ENCODE assay signal across 8 mouse cellular contexts in the genomic region with DNA sequence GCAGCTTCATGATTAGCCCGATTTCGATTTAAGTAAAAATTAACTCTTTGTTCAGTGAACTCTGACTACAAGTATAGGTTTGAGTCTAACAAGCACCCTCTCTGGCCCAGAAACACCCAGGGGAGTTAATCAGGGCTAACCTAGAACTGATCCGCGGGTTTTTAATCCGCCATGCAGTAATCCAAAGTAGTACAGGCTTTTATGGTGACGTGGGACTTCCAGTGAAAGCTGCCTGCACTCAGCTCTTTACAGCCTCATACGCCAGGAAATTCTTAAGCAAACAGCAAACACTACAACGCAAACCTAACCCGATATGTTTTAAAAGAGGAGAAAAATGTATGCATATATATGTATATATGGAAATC. TPM values are rescaled to one million over a fixed set of nuclear protein-coding genes. Genes with fewer than 3 reads are reported as not detected.
DNase-seq lines count a peak whose midpoint lies in the region; ATAC-seq and TF ChIP-seq lines count a peak whose summit lies in the region.

No protein-coding gene starts in this region.

- H3K9me3 ChIP-seq in embryonic facial prominence, embryonic 14.5 days (ENCODE audit: control insufficient read depth, low read length): no peaks in the 10 kb centered on the region
- H3K9me3 ChIP-seq in intestine, embryonic 14.5 days (ENCODE audit: control insufficient read depth, low read length): no peaks in the 10 kb centered on the region
- no peaks in the 10 kb centered on the region for H3K9me3 ChIP-seq in neural tube, embryonic 13.5 days

- H3K79me2 ChIP-seq in liver, adult 2 months (ENCODE audit: control insufficient read depth, insufficient read depth, low read length): peaks cover 3% of the 10 kb centered on the region; the same call in 1 of the 2 replicates

- DNase-seq in liver, adult 2 months (ENCODE audit: extremely low read depth, low read depth, low spot score): no peak
- DNase-seq in liver: no peak
- DNase-seq in embryonic facial prominence, embryonic 14.5 days (ENCODE audit: low spot score): no peak
- DNase-seq in intestine, embryonic 14.5 days (ENCODE audit: low spot score): no peak
- no peak for DNase-seq in c-Kit-positive CD71-positive TER-119-positive erythroid progenitor cells, embryonic 14.5 days (ENCODE audit: low spot score)
- no peak for DNase-seq in thymus, postnatal 36 days

- WGBS in liver, adult 2 months: 1% methylated on average over 9 of the region's 9 CpGs
- WGBS in embryonic facial prominence, embryonic 14.5 days: 13% methylated on average over 9 of the region's 9 CpGs
- 10% methylated on average over 9 of the region's 9 CpGs for WGBS in intestine, embryonic 14.5 days
- WGBS in neural tube, embryonic 13.5 days: 18% methylated on average over 9 of the region's 9 CpGs

- no peak for ATAC-seq in embryonic facial prominence, embryonic 14.5 days (ENCODE audit: low read depth)
- no peak for ATAC-seq in intestine, embryonic 14.5 days (replicated peaks; ENCODE audit: low FRiP score, low TSS enrichment, low read depth)
- ATAC-seq in neural tube, embryonic 13.5 days (ENCODE audit: low read depth): no peak
- ATAC-seq in cerebellum, adult (ENCODE audit: insufficient number of reproducible peaks, low FRiP score, low TSS enrichment): no peak

- no peak for TF ChIP-seq CTCF in liver, adult 2 months (IDR thresholded peaks at IDR 0.05; ENCODE audit: low read depth, low read length)

- no peaks in the 10 kb centered on the region for H3K36me3 ChIP-seq in liver, adult 2 months (ENCODE audit: control insufficient read depth, insufficient read depth, low read length)
- no peaks in the 10 kb centered on the region for H3K36me3 ChIP-seq in embryonic facial prominence, embryonic 14.5 days (ENCODE audit: control insufficient read depth, insufficient read depth, low read length)
- H3K36me3 ChIP-seq in intestine, embryonic 14.5 days (ENCODE audit: control insufficient read depth, insufficient read depth, low read length): no peaks in the 10 kb centered on the region
- no peaks in the 10 kb centered on the region for H3K36me3 ChIP-seq in neural tube, embryonic 13.5 days

- TF ChIP-seq POLR2A in liver, adult 2 months (IDR thresholded peaks at IDR 0.05; ENCODE audit: extremely low read depth, insufficient read depth, low read length): no peak

- H3K4me1 ChIP-seq in liver, adult 2 months (ENCODE audit: control insufficient read depth, insufficient read depth, low read length): peaks cover 2% of the 10 kb centered on the region
- peaks cover 13% of the 10 kb centered on the region; the same call in 1 of the 2 replicates for H3K4me1 ChIP-seq in embryonic facial prominence, embryonic 14.5 days (ENCODE audit: control insufficient read depth, insufficient read depth, low read length)
- H3K4me1 ChIP-seq in intestine, embryonic 14.5 days (replicated peaks; ENCODE audit: control insufficient read depth, insufficient read depth, low read length): peaks cover 7% of the 10 kb centered on the region
- H3K4me1 ChIP-seq in neural tube, embryonic 13.5 days (replicated peaks): peaks cover 29% of the 10 kb centered on the region

- H3K4me2 ChIP-seq in embryonic facial prominence, embryonic 14.5 days (ENCODE audit: low read depth, low read length): peak overlapping the region; percentile 76
- peak overlapping the region; percentile 65 for H3K4me2 ChIP-seq in intestine, embryonic 14.5 days (ENCODE audit: low read length)
- H3K4me2 ChIP-seq in neural tube, embryonic 13.5 days: peak overlapping the region; percentile 100

- no peaks in the 10 kb centered on the region for H3K27me3 ChIP-seq in liver, adult 2 months (ENCODE audit: control insufficient read depth, insufficient read depth, low read length)
- H3K27me3 ChIP-seq in embryonic facial prominence, embryonic 14.5 days (replicated peaks; ENCODE audit: control insufficient read depth, insufficient read depth, low read length): no peaks in the 10 kb centered on the region
- no peaks in the 10 kb centered on the region for H3K27me3 ChIP-seq in intestine, embryonic 14.5 days (replicated peaks; ENCODE audit: control insufficient read depth, insufficient read depth, low read length)
- no peaks in the 10 kb centered on the region for H3K27me3 ChIP-seq in neural tube, embryonic 13.5 days

- peak overlapping the region; percentile 53 for H3K9ac ChIP-seq in liver, adult 2 months (ENCODE audit: low read depth, low read length)
- H3K9ac ChIP-seq in embryonic facial prominence, embryonic 14.5 days (ENCODE audit: low read depth, low read length): peak overlapping the region; percentile 54; the same call in 1 of the 2 replicates
- H3K9ac ChIP-seq in intestine, embryonic 14.5 days (ENCODE audit: low read length): peak overlapping the region; percentile 43
- peak overlapping the region; percentile 59 for H3K9ac ChIP-seq in neural tube, embryonic 13.5 days

- H3K27ac ChIP-seq in liver, adult 2 months (replicated peaks; ENCODE audit: insufficient read depth, low read depth, low read length): peak overlapping the region; percentile 78
- H3K27ac ChIP-seq in embryonic facial prominence, embryonic 14.5 days (replicated peaks; ENCODE audit: low read depth, low read length): peak overlapping the region; percentile 72
- peak overlapping the region; percentile 55 for H3K27ac ChIP-seq in intestine, embryonic 14.5 days (ENCODE audit: low read depth)
- H3K27ac ChIP-seq in neural tube, embryonic 13.5 days (replicated peaks): peak overlapping the region; percentile 28; the same call in 1 of the 2 replicates

- peak overlapping the region; percentile 36 for H3K4me3 ChIP-seq in liver, adult 2 months (ENCODE audit: insufficient read depth, low read depth, low read length)
- H3K4me3 ChIP-seq in embryonic facial prominence, embryonic 14.5 days (ENCODE audit: low read depth, low read length): peak overlapping the region; percentile 96
- H3K4me3 ChIP-seq in intestine, embryonic 14.5 days (ENCODE audit: low read depth, low read length): peak overlapping the region; percentile 99
- H3K4me3 ChIP-seq in neural tube, embryonic 13.5 days: peak overlapping the region; percentile 98

RNA-seq across cellular contexts. Expression of a gene that starts 0.9 kb away (rescaled TPM):
- total RNA-seq in liver, adult 2 months (2014; rRNA removed): 1.7 TPM in 2 replicates
- 1.9 TPM in 2 replicates for polyA plus RNA-seq in liver, adult 2 months (2012; rRNA removed)
- polyA plus RNA-seq in embryonic facial prominence, embryonic 14.5 days (2014; fragmentation: Nextera tagmentation; extraction: Ambion mirVana): 9.7 and 10.6 TPM in 2 replicates
- polyA plus RNA-seq in intestine, embryonic 14.5 days (2014; fragmentation: Nextera tagmentation; extraction: Ambion mirVana): 10.7 and 12.4 TPM in 2 replicates
- polyA plus RNA-seq in neural tube, embryonic 13.5 days (2015; fragmentation: Nextera tagmentation; extraction: Ambion mirVana): 4.9 and 5.1 TPM in 2 replicates

Comparison
In these comparisons a context has a peak if more than half of its experiments do, and no peak if none do; other contexts are left out.
1. H3K27ac ChIP-seq: peak in every context shown above with its lines; median percentile 78 in liver, adult 2 months; 72 in embryonic facial prominence, embryonic 14.5 days; 55 in intestine, embryonic 14.5 days; 28 in neural tube, embryonic 13.5 days.
2. H3K4me3 ChIP-seq: peak in every context shown above with its lines; median percentile 99 in intestine, embryonic 14.5 days; 98 in neural tube, embryonic 13.5 days; 96 in embryonic facial prominence, embryonic 14.5 days; 36 in liver, adult 2 months.